Mouse (Mus musculus) brain, adult 2 months (tissue): ENCODE results near the gene Parp14.
"Not testable (repeated sequence)": the region's sequence is repeated elsewhere in the genome, so short reads cannot be mapped to it uniquely, and the experiment has no call there.

ENCODE experiments used
- DNase-seq: peaks from one replicate; pipeline ENCODE4 v3.0.0; 2011; ENCODE audit warnings: low read depth, low spot score

Gene Parp14

GRCm38 (mm10) chr16:35871048-35871851, at the start of gene Parp14:
Gene Parp14 (minus strand): TSS chr16:35871544.
- DNase-seq = no peak

- DNase-seq = no peak
Observed at GRCm38 (mm10) chr16:35918721-35919543, 47.6 kb upstream of the Parp14 start.

GRCm38 (mm10) chr16:35914301-35914700, 43.0 kb upstream of the Parp14 start:
- DNase-seq = no peak

GRCm38 (mm10) chr16:35913526-35913925, 42.2 kb upstream of the Parp14 start:
- no peak for DNase-seq

GRCm38 (mm10) chr16:35911449-35911848, 40.1 kb upstream of the Parp14 start:
- DNase-seq = no peak

- peak; percentile 29 for DNase-seq
Observed at GRCm38 (mm10) chr16:35907432-35908201, 36.3 kb upstream of the Parp14 start.

GRCm38 (mm10) chr16:35906887-35907286, 35.5 kb upstream of the Parp14 start:
- no peak for DNase-seq

- no peak for DNase-seq
Observed at GRCm38 (mm10) chr16:35905819-35906485, 34.6 kb upstream of the Parp14 start.

GRCm38 (mm10) chr16:35905355-35905754, 34.0 kb upstream of the Parp14 start:
- no peak for DNase-seq

- no peak for DNase-seq
Observed at GRCm38 (mm10) chr16:35904121-35904736, 32.9 kb upstream of the Parp14 start.

GRCm38 (mm10) chr16:35903014-35903640, 31.8 kb upstream of the Parp14 start:
- DNase-seq = no peak

GRCm38 (mm10) chr16:35900541-35900940, 29.2 kb upstream of the Parp14 start:
- no peak for DNase-seq

- DNase-seq = no peak
Observed at GRCm38 (mm10) chr16:35894997-35895396, 23.7 kb upstream of the Parp14 start.

- DNase-seq = not testable (repeated sequence)
Observed at GRCm38 (mm10) chr16:35891603-35892002, 20.3 kb upstream of the Parp14 start.

GRCm38 (mm10) chr16:35890645-35891044, 19.3 kb upstream of the Parp14 start:
- DNase-seq = no peak

- no peak for DNase-seq
Observed at GRCm38 (mm10) chr16:35888910-35889309, 17.6 kb upstream of the Parp14 start.

GRCm38 (mm10) chr16:35888174-35888573, 16.8 kb upstream of the Parp14 start:
- DNase-seq = no peak

GRCm38 (mm10) chr16:35874416-35874815, 3.1 kb upstream of the Parp14 start:
- DNase-seq = peak; percentile 32

- DNase-seq = no peak
Observed at GRCm38 (mm10) chr16:35872410-35873006, 1.2 kb upstream of the Parp14 start.

GRCm38 (mm10) chr16:35871898-35872297, 554 bp upstream of the Parp14 start:
- no peak for DNase-seq
